Mouse (Mus musculus) hindbrain, postnatal 0 days (tissue): ENCODE results near the gene Tnnc2. TPM values are rescaled to one million over a fixed set of nuclear protein-coding genes. Genes with fewer than 3 reads are reported as not detected.

ENCODE experiments used
- ATAC-seq: fragments of 200-750 bp; cut with Nextera tagmentation; 2 replicates; pipeline ENCODE4 v1.8.0; 2017; ENCODE audit warnings: mild to moderate bottlenecking, moderate TSS enrichment, moderate library complexity
- DNase-seq: peaks from one replicate; pipeline ENCODE4 v3.0.0-alpha.2; 2015; ENCODE audit warnings: low spot score
- H3K27ac ChIP-seq: fragments of 300-500 bp; sonication (generic); 2 replicates; pipeline ENCODE4 v1.5.1; 2014; ENCODE audit warnings: mild to moderate bottlenecking
- H3K27me3 ChIP-seq: fragments of 300-500 bp; sonication (generic); 2 replicates; pipeline ENCODE4 v1.6.1; 2014; ENCODE audit warnings: low read length, mixed read lengths; ENCODE audit not compliant: insufficient read depth
- H3K36me3 ChIP-seq: fragments of 300-500 bp; sonication (generic); 2 replicates; pipeline ENCODE4 v1.6.1; 2014; ENCODE audit warnings: low read length, mixed read lengths; ENCODE audit not compliant: insufficient read depth
- H3K4me1 ChIP-seq: fragments of 300-500 bp; sonication (generic); 2 replicates; pipeline ENCODE4 v1.6.1; 2014; ENCODE audit warnings: antibody characterized with exemption, low read length, mixed read lengths; ENCODE audit not compliant: insufficient read depth
- H3K4me2 ChIP-seq: fragments of 300-500 bp; sonication (generic); 2 replicates; pipeline ENCODE4 v1.6.1; 2014; ENCODE audit warnings: low read depth, mild to moderate bottlenecking, low read length, moderate library complexity, mixed read lengths
- H3K4me3 ChIP-seq: fragments of 300-500 bp; sonication (generic); 2 replicates; pipeline ENCODE4 v1.5.1; 2014; ENCODE audit warnings: low read length
- H3K9ac ChIP-seq: fragments of 300-500 bp; sonication (generic); replicated peaks from 2 replicates; pipeline ENCODE4 v1.6.1; 2014; ENCODE audit warnings: mild to moderate bottlenecking, low read length, moderate library complexity, mixed read lengths
- H3K9me3 ChIP-seq: fragments of 300-500 bp; sonication (generic); 2 replicates; pipeline ENCODE4 v1.6.1; 2016; ENCODE audit warnings: low read length, mixed read lengths
- CTCF ChIP-seq: IDR thresholded peaks from 2 replicates; pipeline ENCODE4 v1.5.1; 2016; ENCODE audit warnings: antibody characterized with exemption, control low read depth, low read depth
- WGBS: fragments of 180-500 bp; shearing (Covaris S2); extraction: QIAGEN DNeasy Blood & Tissue Kit; methylation state at CpG from one replicate; pipeline ENCODE4 v1.1.7; 2014; 5-methylcytosine and 5-hydroxymethylcytosine counted together
- polyA plus RNA-seq: library from polyadenylated mRNA; unstranded; fragments of >200 nt; fragmentation: Nextera tagmentation; extraction: Ambion mirVana; gene quantifications from 2 replicates; pipeline ENCODE4 v1.2.1, GENCODE M21; 2015
- total RNA-seq: library from RNA; depleted of rRNA; stranded (reverse); fragments of >200 nt; gene quantifications from 2 replicates; pipeline ENCODE4 v1.2.3, GENCODE M21; 2014

Gene Tnnc2
- total and polyA plus RNA-seq, 2 experiments from 2014 or later, result 0.30 TPM; not detected in 1

DNA sequence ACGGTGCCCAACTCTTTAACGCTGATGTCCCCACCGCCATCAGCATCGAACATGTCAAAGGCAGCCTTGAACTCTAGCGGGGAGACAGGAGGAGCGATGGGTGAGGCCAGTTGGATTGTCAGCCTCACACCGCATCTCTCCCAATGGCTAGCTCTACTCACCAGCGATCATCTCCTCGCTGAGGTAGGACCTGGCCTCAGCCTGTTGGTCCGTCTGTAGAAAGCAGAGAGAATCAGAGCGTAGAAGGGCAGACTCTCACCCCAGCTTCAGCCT is 1.8 kb downstream of the Tnnc2 start:
- TF ChIP-seq CTCF, result no peak
- 91% methylated on average over 11 of the region's 11 CpGs for WGBS

DNA sequence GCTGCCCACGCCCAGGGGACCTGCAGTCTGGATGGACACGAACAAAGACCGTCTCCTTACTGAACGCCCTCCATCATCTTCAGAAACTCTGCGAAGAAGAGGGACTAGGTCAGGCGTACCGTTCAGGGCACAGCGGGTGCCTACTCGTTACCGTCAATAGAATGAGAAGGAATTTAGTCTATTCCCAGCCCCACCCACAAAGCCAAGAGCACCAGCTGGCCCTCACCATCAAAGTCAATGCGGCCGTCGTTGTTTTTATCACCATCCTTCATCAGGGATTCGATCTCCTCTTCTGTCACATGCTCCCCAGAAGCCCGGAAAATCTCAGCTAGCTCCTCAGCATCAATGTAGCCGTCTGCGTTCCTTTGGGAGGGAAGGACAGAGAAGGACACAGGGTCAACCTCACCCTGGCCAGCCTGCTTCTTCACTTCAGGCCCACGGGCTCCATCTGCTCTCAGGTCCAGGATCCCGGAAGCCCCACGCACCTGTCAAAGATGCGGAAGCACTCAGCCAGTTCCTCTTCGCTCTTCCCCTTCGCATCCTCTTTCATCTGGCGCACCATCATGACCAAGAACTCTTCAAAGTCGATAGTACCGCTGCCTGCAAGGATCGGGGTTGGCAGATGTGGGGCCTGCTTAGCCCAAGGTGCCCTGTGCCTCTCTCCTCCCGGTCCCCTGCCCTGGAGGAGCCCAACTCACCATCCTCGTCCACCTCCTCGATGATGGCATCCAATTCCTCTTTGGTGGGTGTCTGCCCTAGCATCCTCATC is 2.3 kb downstream of the Tnnc2 start:
- no peak for TF ChIP-seq CTCF

More for the DNA sequence above, 1.8 kb downstream of the Tnnc2 start:
- H3K4me3 ChIP-seq, result no peak overlapping the region
- no peaks in the 10 kb centered on the region for H3K27me3 ChIP-seq
- H3K4me1 ChIP-seq, result no peaks in the 10 kb centered on the region
- no peaks in the 10 kb centered on the region for H3K9me3 ChIP-seq
- DNase-seq (no peak), ATAC-seq (no peak)
- H3K9ac ChIP-seq, result no peak overlapping the region
- no peak overlapping the region for H3K27ac ChIP-seq
- H3K36me3 ChIP-seq, result no peaks in the 10 kb centered on the region
- H3K4me2 ChIP-seq, result no peak overlapping the region

DNA sequence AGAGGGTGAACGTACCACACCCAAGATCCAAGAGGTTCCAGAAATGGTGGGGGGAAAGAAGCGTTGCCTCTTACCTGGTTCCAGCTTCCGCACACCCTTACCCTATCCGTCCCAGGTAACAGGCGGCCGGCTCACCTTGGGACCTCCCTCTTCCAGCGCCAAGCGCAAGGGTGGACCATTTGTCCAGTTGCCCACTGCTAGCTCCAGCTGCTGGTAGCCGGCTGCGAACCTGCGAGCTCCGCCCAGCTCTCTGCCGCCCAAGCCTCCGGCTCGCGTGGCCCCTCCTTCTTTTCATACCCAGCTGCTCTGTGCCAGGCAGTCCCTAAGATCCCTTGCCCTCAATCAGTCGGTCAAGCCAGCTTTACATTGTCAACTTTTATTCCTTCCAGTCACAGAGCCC is 3.0 kb downstream of the Tnnc2 start:
- DNase-seq (no peak), ATAC-seq (no peak)
- Histone ChIP-seq H3K27ac (no peak overlapping the region), H3K9me3 (no peaks in the 10 kb centered on the region), H3K9ac (no peak overlapping the region), H3K27me3 (no peaks in the 10 kb centered on the region), H3K4me3 (no peak overlapping the region), H3K4me2 (no peak overlapping the region), H3K36me3 (no peaks in the 10 kb centered on the region), H3K4me1 (no peaks in the 10 kb centered on the region)
- 77% methylated on average over 17 of the region's 17 CpGs for WGBS
- TF ChIP-seq CTCF, result no peak

More for the DNA sequence above, 2.3 kb downstream of the Tnnc2 start:
- H3K27ac ChIP-seq, result no peak overlapping the region
- H3K4me1 ChIP-seq, result no peaks in the 10 kb centered on the region
- no peaks in the 10 kb centered on the region for H3K36me3 ChIP-seq
- no peaks in the 10 kb centered on the region for H3K9me3 ChIP-seq
- DNase-seq, result no peak
- H3K9ac ChIP-seq, result no peak overlapping the region
- H3K27me3 ChIP-seq, result no peaks in the 10 kb centered on the region
- WGBS, result 84% methylated on average over 30 of the region's 30 CpGs
- no peak overlapping the region for H3K4me3 ChIP-seq
- ATAC-seq, result no peak
- no peak overlapping the region for H3K4me2 ChIP-seq

DNA sequence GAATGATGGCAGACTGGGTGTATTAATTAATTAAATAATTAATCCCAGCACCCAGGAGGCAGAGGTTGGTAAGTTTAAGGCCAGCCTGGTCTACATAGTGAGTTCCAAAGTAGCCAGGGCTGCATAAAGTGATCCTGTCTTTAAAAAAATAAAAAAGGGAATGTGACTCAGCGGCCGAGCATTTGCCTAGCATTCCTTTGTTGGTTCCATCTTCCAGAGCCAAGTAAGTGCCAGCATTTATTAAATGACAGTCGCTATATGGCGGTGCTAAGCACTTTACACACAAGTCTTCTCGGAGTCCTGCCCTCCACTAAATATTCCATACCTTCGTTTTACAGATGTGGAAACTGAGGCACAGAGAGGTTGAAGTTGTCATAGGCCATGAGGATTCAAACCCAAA is 3.6 kb downstream of the Tnnc2 start:
- Histone ChIP-seq H3K4me1 (no peaks in the 10 kb centered on the region), H3K9ac (no peak overlapping the region), H3K36me3 (no peaks in the 10 kb centered on the region), H3K4me2 (no peak overlapping the region), H3K27me3 (no peaks in the 10 kb centered on the region), H3K4me3 (no peak overlapping the region), H3K27ac (no peak overlapping the region), H3K9me3 (no peaks in the 10 kb centered on the region)
- no peak for DNase-seq
- ATAC-seq, result no peak
- TF ChIP-seq CTCF, result no peak
- 89% methylated on average over 6 of the region's 6 CpGs for WGBS

DNA sequence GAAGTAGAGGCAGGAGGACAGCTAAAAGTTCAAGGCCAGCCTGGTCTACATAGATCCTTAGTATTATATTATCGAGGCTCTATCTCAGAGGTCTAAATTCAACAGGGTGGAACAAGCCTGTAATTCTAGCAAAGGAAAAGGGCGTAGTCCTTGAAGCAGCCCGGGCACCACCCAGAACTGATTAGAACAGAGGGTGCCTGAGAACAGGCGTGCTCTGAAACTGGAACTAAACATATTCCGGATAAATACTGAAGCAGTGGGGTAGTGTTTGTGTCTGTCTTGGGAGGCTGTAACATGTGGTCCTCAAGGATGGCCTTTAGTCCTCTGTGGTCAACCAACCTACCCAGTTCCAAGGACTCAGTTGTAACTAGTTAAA is 5.8 kb downstream of the Tnnc2 start:
- WGBS, result 86% methylated on average over 5 of the region's 5 CpGs
- no peak for TF ChIP-seq CTCF
- H3K9me3 ChIP-seq, result no peaks in the 10 kb centered on the region
- H3K36me3 ChIP-seq, result no peaks in the 10 kb centered on the region
- DNase-seq (no peak), ATAC-seq (no peak)
- H3K4me1 ChIP-seq, result peaks cover 9% of the 10 kb centered on the region
- no peak overlapping the region for H3K9ac ChIP-seq
- H3K27ac ChIP-seq, result no peak overlapping the region
- no peak overlapping the region for H3K4me3 ChIP-seq
- H3K27me3 ChIP-seq, result no peaks in the 10 kb centered on the region
- H3K4me2 ChIP-seq, result no peak overlapping the region

DNA sequence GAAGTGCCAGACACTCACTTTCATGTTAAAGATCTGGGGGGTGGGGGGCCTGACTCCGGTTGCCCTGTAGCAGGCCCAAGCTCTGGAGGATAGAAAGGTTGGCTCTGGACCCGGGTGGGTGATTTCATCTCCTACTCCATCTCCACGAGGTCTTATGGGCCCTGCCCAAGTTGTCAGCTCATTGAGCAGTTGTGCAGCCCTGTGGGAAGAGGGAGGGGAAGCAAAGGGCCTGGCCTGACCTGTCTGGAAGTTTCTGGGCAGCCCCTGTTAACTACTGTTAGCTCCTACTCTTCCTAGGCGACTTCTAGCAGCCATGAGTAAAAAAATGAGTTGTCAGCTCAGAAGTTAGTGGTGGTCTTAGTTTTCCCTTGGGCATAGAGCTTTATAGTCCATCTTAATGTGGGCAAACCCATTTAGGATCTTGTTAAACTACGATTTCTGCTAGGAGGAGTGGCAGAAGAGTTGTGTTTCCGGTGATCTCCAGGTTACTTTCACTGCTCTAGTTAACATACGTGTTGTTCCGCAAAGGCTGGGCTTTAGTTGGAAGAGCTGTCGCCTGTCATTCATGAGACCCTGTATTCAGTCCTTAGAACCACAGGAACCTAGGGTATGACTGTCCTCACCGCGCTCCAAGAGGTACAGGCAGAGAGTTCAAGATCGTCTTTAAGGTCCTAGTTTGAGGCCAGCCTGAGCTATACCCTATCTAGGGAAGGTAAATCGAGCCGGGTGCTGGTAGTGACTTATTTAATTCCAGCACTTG is 6.4 kb downstream of the Tnnc2 start:
- H3K27me3 ChIP-seq, result no peaks in the 10 kb centered on the region
- H3K27ac ChIP-seq, result no peak overlapping the region
- H3K4me1 ChIP-seq, result peaks cover 9% of the 10 kb centered on the region
- WGBS, result 79% methylated on average over 14 of the region's 14 CpGs
- TF ChIP-seq CTCF, result no peak
- H3K4me3 ChIP-seq, result no peak overlapping the region
- no peak overlapping the region for H3K4me2 ChIP-seq
- no peaks in the 10 kb centered on the region for H3K9me3 ChIP-seq
- ATAC-seq (no peak), DNase-seq (no peak)
- H3K9ac ChIP-seq, result no peak overlapping the region
- no peaks in the 10 kb centered on the region for H3K36me3 ChIP-seq

DNA sequence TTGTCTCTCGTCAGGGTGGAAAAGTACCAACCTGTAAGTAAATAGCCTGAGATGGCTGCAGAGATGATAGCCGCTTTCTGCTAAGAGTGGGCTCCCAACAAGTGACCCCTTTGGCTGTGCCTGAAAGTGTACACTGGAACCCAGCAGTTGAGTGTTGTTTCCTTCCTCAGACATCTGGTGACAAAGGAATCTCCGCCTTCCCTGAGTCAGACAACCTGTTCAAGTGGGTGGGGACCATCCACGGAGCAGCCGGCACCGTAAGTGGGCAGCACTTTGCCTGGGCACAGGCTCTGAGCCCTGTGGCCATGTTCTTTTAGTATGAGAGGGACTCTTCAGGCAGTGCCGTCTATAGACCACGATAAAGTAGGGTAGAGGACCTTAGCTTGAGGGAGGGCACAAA is 8.6 kb downstream of the Tnnc2 start:
- H3K4me1 ChIP-seq, result peaks cover 9% of the 10 kb centered on the region
- DNase-seq (no peak), ATAC-seq (no peak)
- WGBS, result 80% methylated on average over 8 of the region's 8 CpGs
- TF ChIP-seq CTCF, result no peak
- no peak overlapping the region for H3K27ac ChIP-seq
- H3K9me3 ChIP-seq, result no peaks in the 10 kb centered on the region
- H3K4me2 ChIP-seq, result peak overlapping the region; percentile 99
- no peak overlapping the region for H3K9ac ChIP-seq
- peaks cover 19% of the 10 kb centered on the region; the same call in 1 of the 2 replicates for H3K36me3 ChIP-seq
- H3K4me3 ChIP-seq, result peak overlapping the region; percentile 73
- H3K27me3 ChIP-seq, result no peaks in the 10 kb centered on the region
